Mouse (Mus musculus) left cerebral cortex, postnatal 25 days (tissue): ENCODE measurements around the gene Hmces. TPM values are rescaled to one million over a fixed set of nuclear protein-coding genes. Genes with fewer than 3 reads are reported as not detected.
"Not testable (repeated sequence)": the region's sequence is repeated elsewhere in the genome, so short reads cannot be mapped to it uniquely, and the experiment has no call there.

Experiments used
- DNase-seq, 2 experiments: peaks; one replicate each; pipeline ENCODE4 v3.0.0; 2022; ENCODE audit warnings: low spot score in 2 of 2, mixed read lengths in 1 of 2
- intact Hi-C: fragments of 180-260 bp; cut with DNase I; formaldehyde crosslinking; loops from one replicate; pipeline ENCODE4 v1.15.1; 2025
- total RNA-seq, 2 experiments: library from RNA; stranded (reverse); gene quantifications; 2 replicates each; pipeline ENCODE4 v1.2.3; 2021

Hmces gene
- total RNA-seq, 2 experiments from 2014 or later: 25.8 to 27.8 TPM

- intact Hi-C loops: no loop called here
- no peak for DNase-seq
Observed at GRCm38 (mm10) chr6:87909181-87909580, 4.6 kb upstream of the Hmces start.

GRCm38 (mm10) chr6:87911559-87911958 is 2.2 kb upstream of the Hmces start:
- intact Hi-C loops: loop anchor here (5.0 to 10.0 kb wide), 4 partner anchors 71 to 186 kb away; partner anchors contain the start of gene H1fx
- DNase-seq: no peak

GRCm38 (mm10) chr6:87914326-87915102 is 779 bp downstream of the Hmces start:
- DNase-seq: peak; percentile 31 to 42
- intact Hi-C loops: loop anchor here (5.0 to 10.0 kb wide), 4 partner anchors 68 to 183 kb away; partner anchors contain the start of gene H1fx

- intact Hi-C loops: loop anchor here (10.0 kb wide), 1 partner anchor 159 kb away; no protein-coding TSS in a partner anchor
- DNase-seq: no peak
Observed at GRCm38 (mm10) chr6:87915939-87916338, 2.2 kb downstream of the Hmces start.

GRCm38 (mm10) chr6:87921201-87921600 is 7.5 kb downstream of the Hmces start:
- intact Hi-C loops: no loop called here
- DNase-seq: no peak

- intact Hi-C loops: no loop called here
- DNase-seq: no peak
Observed at GRCm38 (mm10) chr6:87923624-87924023, 9.9 kb downstream of the Hmces start.

GRCm38 (mm10) chr6:87935037-87935436 is 21.3 kb downstream of the Hmces start:
- DNase-seq: no peak
- intact Hi-C loops: no loop called here

GRCm38 (mm10) chr6:87937178-87937788 is 23.5 kb downstream of the Hmces start:
- intact Hi-C loops: no loop called here
- DNase-seq: no peak

- no peak for DNase-seq
- intact Hi-C loops: no loop called here
Observed at GRCm38 (mm10) chr6:87938941-87939340, 25.2 kb downstream of the Hmces start.

- no peak for DNase-seq
- intact Hi-C loops: no loop called here
Observed at GRCm38 (mm10) chr6:87942179-87942578, 28.4 kb downstream of the Hmces start.

- intact Hi-C loops: loop anchor here (5.0 kb wide), 1 partner anchor 35 kb away; no protein-coding TSS in a partner anchor
- not testable (repeated sequence) for DNase-seq
Observed at GRCm38 (mm10) chr6:87962457-87962856, 48.7 kb downstream of the Hmces start.

GRCm38 (mm10) chr6:87970041-87970440 is 56.3 kb downstream of the Hmces start:
- intact Hi-C loops: no loop called here
- DNase-seq: no peak

GRCm38 (mm10) chr6:87979728-87980127 is 66.0 kb downstream of the Hmces start:
- intact Hi-C loops: loop anchor here (5.0 kb wide), 1 partner anchor 67 kb away; the partner anchor contains the start of gene Hmces
- DNase-seq: no peak

- peak; percentile 86 for DNase-seq
- intact Hi-C loops: loop anchor here (5.0 kb wide), 1 partner anchor 68 kb away; the partner anchor contains the start of gene Hmces
Observed at GRCm38 (mm10) chr6:87980374-87981029, 66.8 kb downstream of the Hmces start.

- DNase-seq: peak in 1 of 2 experiments; percentile 65
- intact Hi-C loops: loop anchor here (5.0 kb wide), 1 partner anchor 69 kb away; the partner anchor contains the start of gene Hmces
Observed at GRCm38 (mm10) chr6:87981030-87981485, 67.3 kb downstream of the Hmces start.

GRCm38 (mm10) chr6:87981547-87982256 is 68.0 kb downstream of the Hmces start, which contains the start of gene H1fx:
H1fx (minus strand) TSS chr6:87981637.
- DNase-seq: peak; percentile 73 to 74

GRCm38 (mm10) chr6:87982506-87982905 is 68.8 kb downstream of the Hmces start:
- intact Hi-C loops: loop anchor here (5.0 kb wide), 1 partner anchor 70 kb away; the partner anchor contains the start of gene Hmces
- no peak for DNase-seq

More at GRCm38 (mm10) chr6:87981547-87982256, 68.0 kb downstream of the Hmces start, which contains the start of gene H1fx:
- intact Hi-C loops: loop anchor here (5.0 kb wide), 1 partner anchor 69 kb away; the partner anchor contains the start of gene Hmces
